Mouse (Mus musculus) adrenal gland, adult (tissue): ENCODE data around the gene Erich6.

Experiments used
- DNase-seq, 2 experiments: peaks; one replicate each; pipeline ENCODE4 v3.0.0; 2022 to 2023; ENCODE audit warnings: low spot score in 1 of 2; ENCODE audit not compliant: inconsistent age in 2 of 2

Erich6 gene

GRCm38 (mm10) chr3:58636406-58637295, at the start of gene Erich6:
Gene Erich6, minus strand, starts transcription at chr3:58637207.
- peak; percentile 63 to 84 for DNase-seq

GRCm38 (mm10) chr3:58686206-58686921, 49.4 kb upstream of the Erich6 start:
- DNase-seq: no peak

GRCm38 (mm10) chr3:58685396-58685795, 48.4 kb upstream of the Erich6 start:
- DNase-seq: no peak

GRCm38 (mm10) chr3:58683346-58683745, 46.3 kb upstream of the Erich6 start:
- DNase-seq: peak; percentile 78 to 90

- DNase-seq: peak; percentile 66 to 69
Observed at GRCm38 (mm10) chr3:58682336-58682735, 45.3 kb upstream of the Erich6 start.

GRCm38 (mm10) chr3:58681831-58682230, 44.8 kb upstream of the Erich6 start:
- peak in 1 of 2 experiments; percentile 82 for DNase-seq

- no peak for DNase-seq
Observed at GRCm38 (mm10) chr3:58680943-58681637, 44.1 kb upstream of the Erich6 start.

GRCm38 (mm10) chr3:58679996-58680395, 43.0 kb upstream of the Erich6 start:
- DNase-seq: peak in 1 of 2 experiments; percentile 53

GRCm38 (mm10) chr3:58678905-58679304, 41.9 kb upstream of the Erich6 start:
- DNase-seq: no peak

GRCm38 (mm10) chr3:58678384-58678783, 41.4 kb upstream of the Erich6 start:
- DNase-seq: no peak

- DNase-seq: no peak
Observed at GRCm38 (mm10) chr3:58677615-58678014, 40.6 kb upstream of the Erich6 start.

- DNase-seq: no peak
Observed at GRCm38 (mm10) chr3:58673295-58673694, 36.3 kb upstream of the Erich6 start.

- DNase-seq: no peak
Observed at GRCm38 (mm10) chr3:58672481-58673183, 35.6 kb upstream of the Erich6 start.

GRCm38 (mm10) chr3:58671616-58672250, 34.7 kb upstream of the Erich6 start:
- no peak for DNase-seq

GRCm38 (mm10) chr3:58663970-58664369, 27.0 kb upstream of the Erich6 start:
- no peak for DNase-seq

- no peak for DNase-seq
Observed at GRCm38 (mm10) chr3:58660636-58661035, 23.6 kb upstream of the Erich6 start.

GRCm38 (mm10) chr3:58657356-58657755, 20.3 kb upstream of the Erich6 start:
- peak; percentile 46 to 80 for DNase-seq

GRCm38 (mm10) chr3:58655362-58656130, 18.5 kb upstream of the Erich6 start:
- peak; percentile 57 to 90 for DNase-seq

- peak; percentile 42 to 82 for DNase-seq
Observed at GRCm38 (mm10) chr3:58653907-58654306, 16.9 kb upstream of the Erich6 start.

- no peak for DNase-seq
Observed at GRCm38 (mm10) chr3:58650328-58650727, 13.3 kb upstream of the Erich6 start.
